Mouse (Mus musculus) MEL (cell line): ENCODE measurements around the gene Prkd2.

Experiments
- CTCF ChIP-seq, 3 experiments: IDR thresholded peaks in 2 of 3; conservative IDR thresholded peaks in 1 of 3; 2 replicates each; pipeline ENCODE4 v1.5.1; 2011 to 2012; ENCODE audit warnings: low read length in 3 of 3, low read depth in 2 of 3, mild to moderate bottlenecking in 2 of 3, improper control_type of control experiment in 1 of 3, inconsistent platforms in 1 of 3, mixed read lengths in 1 of 3, moderate library complexity in 1 of 3; ENCODE audit not compliant: control insufficient read depth in 1 of 3, insufficient read depth in 1 of 3, poor library complexity in 1 of 3, severe bottlenecking in 1 of 3
- EP300 ChIP-seq, 2 experiments: IDR thresholded peaks; 2 replicates each; pipeline ENCODE4 v1.6.1; 2011; ENCODE audit warnings: improper control_type of control experiment in 2 of 2, low read length in 2 of 2, low read depth in 1 of 2, mild to moderate bottlenecking in 1 of 2
- JUND ChIP-seq: IDR thresholded peaks from 2 replicates; pipeline ENCODE4 v1.6.1; 2011; ENCODE audit warnings: low read depth, mild to moderate bottlenecking, improper control_type of control experiment, low read length
- NELFE ChIP-seq: IDR thresholded peaks from 2 replicates; pipeline ENCODE4 v1.6.1; 2011; ENCODE audit warnings: low read depth, low read length, improper control_type of control experiment
- SMC3 ChIP-seq: IDR thresholded peaks from 2 replicates; pipeline ENCODE4 v1.6.1; 2011; ENCODE audit warnings: low read depth, low read length, improper control_type of control experiment
- ZNF384 ChIP-seq: IDR thresholded peaks from 2 replicates; pipeline ENCODE4 v1.6.1; 2012; ENCODE audit warnings: low read depth, mild to moderate bottlenecking, inconsistent platforms, low read length, improper control_type of control experiment

- TF ChIP-seq EP300 (IDR thresholded peaks at IDR 0.05; ENCODE audit: low read depth in 1 of 2, low read length in 2 of 2) (no peak), CTCF (IDR thresholded peaks at IDR 0.05 in 2 of 3, conservative IDR thresholded peaks at IDR 0.05 in 1 of 3; ENCODE audit: control insufficient read depth in 1 of 3, insufficient read depth in 1 of 3, low read depth in 2 of 3, low read length in 3 of 3, poor library complexity in 1 of 3, severe bottlenecking in 1 of 3) (peak; percentile 3 to 51 (median 35); a peak in 4 of 6 replicates), NELFE (no peak), JUND (no peak), SMC3 (peak; percentile 19), ZNF384 (no peak)
Measured at GRCm38 (mm10) chr7:16812505-16812904, 30.2 kb upstream of the Prkd2 start.
